Mouse (Mus musculus): ENCODE measurements around the gene Cux1. TPM values are rescaled to one million over a fixed set of nuclear protein-coding genes. Genes with fewer than 3 reads are reported as not detected.

Gene Cux1
- polyA plus RNA-seq, 1 experiment: 42.1 TPM

GRCm38 (mm10) chr5:136375350-136375749, 191.9 kb downstream of the Cux1 start:
- TF ChIP-seq CTCF (IDR thresholded peaks at IDR 0.05; ENCODE audit: extremely low read depth, insufficient read length, insufficient replicate concordance, low read depth, low read length): no peak
- TF ChIP-seq POLR2A (IDR thresholded peaks at IDR 0.05; ENCODE audit: low read depth, low read length): no peak
- H3K27ac ChIP-seq (ENCODE audit: insufficient read depth, low read depth, low read length): no peak overlapping the region
- no peak overlapping the region for H3K4me3 ChIP-seq (ENCODE audit: low read depth, low read length)
- WGBS: 89% methylated on average over 3 of the region's 3 CpGs
- peaks cover 6% of the 10 kb centered on the region for H3K36me3 ChIP-seq (ENCODE audit: control insufficient read depth, insufficient read depth, low read length)
- no peaks in the 10 kb centered on the region; the same call in 1 of the 2 replicates for H3K4me1 ChIP-seq (ENCODE audit: control insufficient read depth, insufficient read depth, insufficient read length, low read length)
- no peaks in the 10 kb centered on the region for H3K27me3 ChIP-seq (ENCODE audit: control insufficient read depth, insufficient read depth, low read length)

GRCm38 (mm10) chr5:136372276-136372675, 195.0 kb downstream of the Cux1 start:
- Histone ChIP-seq H3K4me1 (ENCODE audit: control insufficient read depth, insufficient read depth, insufficient read length, low read length) (no peaks in the 10 kb centered on the region; the same call in 1 of the 2 replicates), H3K27me3 (ENCODE audit: control insufficient read depth, insufficient read depth, low read length) (no peaks in the 10 kb centered on the region), H3K27ac (ENCODE audit: insufficient read depth, low read depth, low read length) (no peak overlapping the region), H3K36me3 (ENCODE audit: control insufficient read depth, insufficient read depth, low read length) (peaks cover 19% of the 10 kb centered on the region), H3K4me3 (ENCODE audit: low read depth, low read length) (no peak overlapping the region)
- 73% methylated on average over 3 of the region's 3 CpGs for WGBS
- no peak for TF ChIP-seq CTCF (IDR thresholded peaks at IDR 0.05; ENCODE audit: extremely low read depth, insufficient read length, insufficient replicate concordance, low read depth, low read length)
- TF ChIP-seq POLR2A (IDR thresholded peaks at IDR 0.05; ENCODE audit: low read depth, low read length): no peak

DNA sequence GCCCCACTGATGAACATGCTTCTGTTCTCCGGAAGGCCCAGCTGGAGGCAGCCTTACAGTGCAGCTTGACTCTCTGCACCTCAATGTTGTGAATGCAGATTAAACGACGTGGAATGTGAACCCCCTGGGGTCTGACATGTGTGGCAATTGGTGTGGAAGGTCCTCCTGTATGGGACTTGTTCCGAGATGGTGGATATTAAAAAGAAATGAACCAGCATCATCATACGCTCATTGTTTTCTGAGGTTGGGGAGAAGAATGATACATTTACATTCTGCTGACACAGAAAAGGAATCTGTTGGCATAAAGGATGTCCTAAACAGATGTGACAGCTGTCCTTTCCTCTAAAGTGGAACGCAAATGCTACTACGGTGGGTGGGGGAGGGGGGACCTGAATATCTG, 203.9 kb downstream of the Cux1 start:
- no peaks in the 10 kb centered on the region for H3K4me1 ChIP-seq (ENCODE audit: control insufficient read depth, insufficient read depth, insufficient read length, low read length)
- no peak overlapping the region for H3K27ac ChIP-seq (ENCODE audit: insufficient read depth, low read depth, low read length)
- H3K27me3 ChIP-seq (ENCODE audit: control insufficient read depth, insufficient read depth, low read length): no peaks in the 10 kb centered on the region
- 83% methylated on average over 7 of the region's 7 CpGs for WGBS
- no peak overlapping the region for H3K4me3 ChIP-seq (ENCODE audit: low read depth, low read length)
- H3K36me3 ChIP-seq (ENCODE audit: control insufficient read depth, insufficient read depth, low read length): peaks cover 25% of the 10 kb centered on the region
- TF ChIP-seq POLR2A (IDR thresholded peaks at IDR 0.05; ENCODE audit: low read depth, low read length) (no peak), CTCF (IDR thresholded peaks at IDR 0.05; ENCODE audit: extremely low read depth, insufficient read length, insufficient replicate concordance, low read depth, low read length) (no peak)

DNA sequence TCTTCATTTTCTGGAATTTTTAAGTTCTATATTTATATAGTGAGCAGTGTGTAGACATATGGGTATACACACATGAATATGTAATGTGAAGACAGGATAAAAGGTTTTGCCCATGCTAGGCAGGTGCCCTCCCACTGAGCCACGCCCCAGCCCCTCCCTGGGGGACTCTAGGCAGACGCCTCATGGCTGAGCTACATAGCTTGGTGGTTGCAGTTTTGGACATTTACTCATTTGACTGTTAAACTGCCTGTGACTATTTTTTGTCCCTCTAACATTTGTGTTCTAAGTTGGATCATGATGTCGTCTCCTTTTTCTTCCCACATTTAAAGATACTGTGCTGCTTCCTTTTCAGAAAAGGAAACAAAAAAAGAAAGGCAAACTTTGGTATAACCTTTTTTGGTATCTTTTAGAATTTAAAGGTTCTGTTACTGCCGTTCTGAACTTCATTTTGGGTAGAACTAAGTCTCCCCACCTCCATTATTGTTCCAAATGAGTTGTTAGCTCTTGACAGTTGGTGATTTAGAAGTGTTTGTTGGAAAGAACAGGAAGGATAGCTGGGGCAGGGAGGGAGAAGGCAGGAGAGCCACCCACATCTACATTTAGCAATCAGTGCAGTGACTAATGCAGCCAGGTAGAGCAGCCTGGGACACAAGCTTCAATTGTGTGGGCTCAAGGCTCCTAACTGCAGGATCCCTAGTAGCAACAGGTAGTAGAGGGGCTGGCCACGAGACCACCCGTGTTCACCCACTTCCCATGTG, 204.6 kb downstream of the Cux1 start:
- H3K27me3 ChIP-seq (ENCODE audit: control insufficient read depth, insufficient read depth, low read length): no peaks in the 10 kb centered on the region
- WGBS: 90% methylated on average over 6 of the region's 6 CpGs
- H3K4me3 ChIP-seq (ENCODE audit: low read depth, low read length): no peak overlapping the region
- no peak for TF ChIP-seq CTCF (IDR thresholded peaks at IDR 0.05; ENCODE audit: extremely low read depth, insufficient read length, insufficient replicate concordance, low read depth, low read length)
- TF ChIP-seq POLR2A (IDR thresholded peaks at IDR 0.05; ENCODE audit: low read depth, low read length): no peak
- no peak overlapping the region for H3K27ac ChIP-seq (ENCODE audit: insufficient read depth, low read depth, low read length)
- no peaks in the 10 kb centered on the region for H3K4me1 ChIP-seq (ENCODE audit: control insufficient read depth, insufficient read depth, insufficient read length, low read length)
- peaks cover 27% of the 10 kb centered on the region for H3K36me3 ChIP-seq (ENCODE audit: control insufficient read depth, insufficient read depth, low read length)

- H3K27ac ChIP-seq (ENCODE audit: insufficient read depth, low read depth, low read length): no peak overlapping the region
- WGBS: 92% methylated on average over 5 of the region's 5 CpGs
- H3K4me3 ChIP-seq (ENCODE audit: low read depth, low read length): no peak overlapping the region
- no peaks in the 10 kb centered on the region for H3K27me3 ChIP-seq (ENCODE audit: control insufficient read depth, insufficient read depth, low read length)
- peaks cover 28% of the 10 kb centered on the region for H3K36me3 ChIP-seq (ENCODE audit: control insufficient read depth, insufficient read depth, low read length)
- H3K4me1 ChIP-seq (ENCODE audit: control insufficient read depth, insufficient read depth, insufficient read length, low read length): no peaks in the 10 kb centered on the region
- TF ChIP-seq CTCF (IDR thresholded peaks at IDR 0.05; ENCODE audit: extremely low read depth, insufficient read length, insufficient replicate concordance, low read depth, low read length) (no peak), POLR2A (IDR thresholded peaks at IDR 0.05; ENCODE audit: low read depth, low read length) (no peak)
Observed at GRCm38 (mm10) chr5:136362021-136362420, 205.3 kb downstream of the Cux1 start.

GRCm38 (mm10) chr5:136357227-136357626, 210.1 kb downstream of the Cux1 start:
- Histone ChIP-seq H3K27me3 (ENCODE audit: control insufficient read depth, insufficient read depth, low read length) (no peaks in the 10 kb centered on the region), H3K4me3 (ENCODE audit: low read depth, low read length) (no peak overlapping the region), H3K36me3 (ENCODE audit: control insufficient read depth, insufficient read depth, low read length) (peaks cover 23% of the 10 kb centered on the region), H3K4me1 (ENCODE audit: control insufficient read depth, insufficient read depth, insufficient read length, low read length) (no peaks in the 10 kb centered on the region), H3K27ac (ENCODE audit: insufficient read depth, low read depth, low read length) (no peak overlapping the region)
- WGBS: 86% methylated on average over 2 of the region's 2 CpGs
- TF ChIP-seq CTCF (IDR thresholded peaks at IDR 0.05; ENCODE audit: extremely low read depth, insufficient read length, insufficient replicate concordance, low read depth, low read length): no peak
- TF ChIP-seq POLR2A (IDR thresholded peaks at IDR 0.05; ENCODE audit: low read depth, low read length): no peak

DNA sequence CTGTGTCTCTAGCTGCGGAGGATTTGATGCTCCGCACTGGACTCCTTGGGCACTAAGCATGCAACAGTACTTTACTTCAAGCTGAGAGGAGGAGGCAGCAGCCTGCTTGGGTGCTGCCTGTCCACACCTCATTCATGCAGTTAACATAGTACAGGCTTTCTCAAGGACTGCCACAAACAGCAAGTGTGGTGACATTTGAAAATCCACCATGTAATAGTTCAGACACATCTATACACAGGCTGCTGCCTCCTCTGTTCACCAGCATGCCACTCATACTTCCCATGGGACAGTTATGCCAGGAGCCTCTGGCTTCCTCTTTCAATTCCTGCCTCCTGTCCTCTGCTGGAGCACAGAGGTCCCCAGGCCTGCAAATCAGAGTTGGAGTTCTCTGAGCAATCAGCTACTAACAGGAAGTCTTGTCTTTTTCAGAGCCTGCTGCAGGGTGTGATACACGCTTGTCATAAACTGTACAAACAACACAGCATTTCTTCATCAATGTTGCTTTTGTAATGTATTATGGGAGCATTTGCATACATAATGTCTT, 211.6 kb downstream of the Cux1 start:
- H3K27ac ChIP-seq (ENCODE audit: insufficient read depth, low read depth, low read length): no peak overlapping the region
- TF ChIP-seq CTCF (IDR thresholded peaks at IDR 0.05; ENCODE audit: extremely low read depth, insufficient read length, insufficient replicate concordance, low read depth, low read length) (no peak), POLR2A (IDR thresholded peaks at IDR 0.05; ENCODE audit: low read depth, low read length) (no peak)
- H3K27me3 ChIP-seq (ENCODE audit: control insufficient read depth, insufficient read depth, low read length): no peaks in the 10 kb centered on the region
- H3K4me3 ChIP-seq (ENCODE audit: low read depth, low read length): no peak overlapping the region
- no peaks in the 10 kb centered on the region for H3K4me1 ChIP-seq (ENCODE audit: control insufficient read depth, insufficient read depth, insufficient read length, low read length)
- peaks cover 22% of the 10 kb centered on the region for H3K36me3 ChIP-seq (ENCODE audit: control insufficient read depth, insufficient read depth, low read length)
- 82% methylated on average over 3 of the region's 3 CpGs for WGBS
